Mouse (Mus musculus): ENCODE results near the gene Gse1. TPM values are rescaled to one million over a fixed set of nuclear protein-coding genes. Genes with fewer than 3 reads are reported as not detected.

Gene Gse1
- polyA plus RNA-seq, 1 experiment from 2014 or later = 10.6 TPM

- H3K4me2 ChIP-seq (replicated peaks) = no peak overlapping the region
- no peak overlapping the region for H3K4me3 ChIP-seq
- no peaks in the 10 kb centered on the region for H3K27me3 ChIP-seq
- no peak overlapping the region for H3K9ac ChIP-seq
- no peak for ATAC-seq (ENCODE audit: insufficient number of reproducible peaks, insufficient read depth, low FRiP score, low TSS enrichment)
- peaks cover 71% of the 10 kb centered on the region for H3K4me1 ChIP-seq
- WGBS = 89% methylated on average over 1 of the region's 1 CpGs
- H3K9me3 ChIP-seq = no peaks in the 10 kb centered on the region
- no peaks in the 10 kb centered on the region for H3K36me3 ChIP-seq
- H3K27ac ChIP-seq = no peak overlapping the region
Measured at GRCm38 (mm10) chr8:120525135-120525534, 296.9 kb downstream of the Gse1 start.

- no peaks in the 10 kb centered on the region for H3K9me3 ChIP-seq
- peaks cover 64% of the 10 kb centered on the region for H3K4me1 ChIP-seq
- no peaks in the 10 kb centered on the region for H3K36me3 ChIP-seq
- H3K9ac ChIP-seq = no peak overlapping the region
- WGBS = 56% methylated on average over 6 of the region's 6 CpGs
- no peak for ATAC-seq (ENCODE audit: insufficient number of reproducible peaks, insufficient read depth, low FRiP score, low TSS enrichment)
- H3K27ac ChIP-seq = no peak overlapping the region
- H3K4me3 ChIP-seq = no peak overlapping the region
- no peaks in the 10 kb centered on the region for H3K27me3 ChIP-seq
- no peak overlapping the region for H3K4me2 ChIP-seq (replicated peaks)
Measured at GRCm38 (mm10) chr8:120525832-120526231, 297.6 kb downstream of the Gse1 start.

GRCm38 (mm10) chr8:120526577-120526976 is 298.3 kb downstream of the Gse1 start:
- H3K4me1 ChIP-seq = peaks cover 61% of the 10 kb centered on the region
- H3K4me2 ChIP-seq (replicated peaks) = no peak overlapping the region
- no peak overlapping the region for H3K4me3 ChIP-seq
- no peak overlapping the region for H3K9ac ChIP-seq
- WGBS = 23% methylated on average over 4 of the region's 4 CpGs
- no peak overlapping the region for H3K27ac ChIP-seq
- ATAC-seq (ENCODE audit: insufficient number of reproducible peaks, insufficient read depth, low FRiP score, low TSS enrichment) = no peak
- no peaks in the 10 kb centered on the region for H3K27me3 ChIP-seq
- no peaks in the 10 kb centered on the region for H3K36me3 ChIP-seq
- H3K9me3 ChIP-seq = no peaks in the 10 kb centered on the region

- Histone ChIP-seq H3K4me3 (no peak overlapping the region), H3K27ac (0 out of 2 replicates have a peak overlapping the region, but pooled peaks have one; percentile 23), H3K4me1 (peaks cover 72% of the 10 kb centered on the region), H3K9me3 (no peaks in the 10 kb centered on the region), H3K27me3 (no peaks in the 10 kb centered on the region), H3K9ac (no peak overlapping the region), H3K4me2 (replicated peaks) (no peak overlapping the region), H3K36me3 (no peaks in the 10 kb centered on the region)
- WGBS = 14% methylated on average over 3 of the region's 3 CpGs
- no peak for ATAC-seq (ENCODE audit: insufficient number of reproducible peaks, insufficient read depth, low FRiP score, low TSS enrichment)
Measured at GRCm38 (mm10) chr8:120528332-120528731, 300.1 kb downstream of the Gse1 start.

GRCm38 (mm10) chr8:120529226-120529625 is 301.0 kb downstream of the Gse1 start:
- H3K27ac ChIP-seq = no peak overlapping the region
- WGBS = 65% methylated on average over 7 of the region's 7 CpGs
- peaks cover 7% of the 10 kb centered on the region; the same call in 1 of the 2 replicates for H3K27me3 ChIP-seq
- H3K4me1 ChIP-seq = peaks cover 73% of the 10 kb centered on the region
- no peak overlapping the region for H3K4me2 ChIP-seq (replicated peaks)
- no peak overlapping the region for H3K9ac ChIP-seq
- no peak overlapping the region for H3K4me3 ChIP-seq
- H3K36me3 ChIP-seq = no peaks in the 10 kb centered on the region
- no peaks in the 10 kb centered on the region for H3K9me3 ChIP-seq
- no peak for ATAC-seq (ENCODE audit: insufficient number of reproducible peaks, insufficient read depth, low FRiP score, low TSS enrichment)

- Histone ChIP-seq H3K4me1 (peaks cover 79% of the 10 kb centered on the region), H3K4me3 (no peak overlapping the region), H3K27ac (no peak overlapping the region), H3K9ac (no peak overlapping the region), H3K4me2 (replicated peaks) (no peak overlapping the region), H3K27me3 (peaks cover 12% of the 10 kb centered on the region), H3K9me3 (no peaks in the 10 kb centered on the region), H3K36me3 (no peaks in the 10 kb centered on the region)
- no peak for ATAC-seq (ENCODE audit: insufficient number of reproducible peaks, insufficient read depth, low FRiP score, low TSS enrichment)
- WGBS = 55% methylated on average over 16 of the region's 16 CpGs
Measured at GRCm38 (mm10) chr8:120530954-120531656, 302.8 kb downstream of the Gse1 start.

- peaks cover 78% of the 10 kb centered on the region for H3K4me1 ChIP-seq
- no peak overlapping the region for H3K4me3 ChIP-seq
- 55% methylated on average over 10 of the region's 10 CpGs for WGBS
- H3K27me3 ChIP-seq = peaks cover 12% of the 10 kb centered on the region
- ATAC-seq (ENCODE audit: insufficient number of reproducible peaks, insufficient read depth, low FRiP score, low TSS enrichment) = no peak
- H3K36me3 ChIP-seq = no peaks in the 10 kb centered on the region
- H3K9me3 ChIP-seq = no peaks in the 10 kb centered on the region
- H3K27ac ChIP-seq = peak overlapping the region; percentile 72
- H3K4me2 ChIP-seq (replicated peaks) = peak overlapping the region; percentile 41
- H3K9ac ChIP-seq = no peak overlapping the region
Measured at GRCm38 (mm10) chr8:120531775-120532516, 303.7 kb downstream of the Gse1 start.

GRCm38 (mm10) chr8:120532517-120533215 is 304.4 kb downstream of the Gse1 start:
- no peak for ATAC-seq (ENCODE audit: insufficient number of reproducible peaks, insufficient read depth, low FRiP score, low TSS enrichment)
- H3K4me3 ChIP-seq = peak overlapping the region; percentile 8; the same call in 1 of the 2 replicates
- H3K9me3 ChIP-seq = no peaks in the 10 kb centered on the region
- H3K4me2 ChIP-seq (replicated peaks) = peak overlapping the region; percentile 41
- 1% methylated on average over 27 of the region's 29 CpGs for WGBS
- no peaks in the 10 kb centered on the region for H3K36me3 ChIP-seq
- H3K9ac ChIP-seq = no peak overlapping the region; the same call in 1 of the 2 replicates
- H3K27ac ChIP-seq = peak overlapping the region; percentile 72
- H3K27me3 ChIP-seq = peaks cover 17% of the 10 kb centered on the region
- H3K4me1 ChIP-seq = peaks cover 73% of the 10 kb centered on the region

GRCm38 (mm10) chr8:120533380-120533779 is 305.1 kb downstream of the Gse1 start:
- H3K4me3 ChIP-seq = no peak overlapping the region
- peak overlapping the region; percentile 72; the same call in 1 of the 2 replicates for H3K27ac ChIP-seq
- no peaks in the 10 kb centered on the region for H3K9me3 ChIP-seq
- H3K9ac ChIP-seq = no peak overlapping the region
- no peaks in the 10 kb centered on the region for H3K36me3 ChIP-seq
- no peak for ATAC-seq (ENCODE audit: insufficient number of reproducible peaks, insufficient read depth, low FRiP score, low TSS enrichment)
- peaks cover 73% of the 10 kb centered on the region for H3K4me1 ChIP-seq
- H3K4me2 ChIP-seq (replicated peaks) = peak overlapping the region; percentile 41
- 16% methylated on average over 3 of the region's 3 CpGs for WGBS
- H3K27me3 ChIP-seq = peaks cover 17% of the 10 kb centered on the region

GRCm38 (mm10) chr8:120534080-120534479 is 305.8 kb downstream of the Gse1 start:
- Histone ChIP-seq H3K36me3 (no peaks in the 10 kb centered on the region), H3K27ac (no peak overlapping the region), H3K4me1 (peaks cover 75% of the 10 kb centered on the region), H3K27me3 (peaks cover 17% of the 10 kb centered on the region), H3K9me3 (no peaks in the 10 kb centered on the region), H3K4me2 (replicated peaks) (no peak overlapping the region), H3K9ac (no peak overlapping the region), H3K4me3 (no peak overlapping the region)
- ATAC-seq (ENCODE audit: insufficient number of reproducible peaks, insufficient read depth, low FRiP score, low TSS enrichment) = no peak
- WGBS = 37% methylated on average over 8 of the region's 8 CpGs

- Histone ChIP-seq H3K9me3 (no peaks in the 10 kb centered on the region), H3K9ac (no peak overlapping the region), H3K4me1 (peaks cover 78% of the 10 kb centered on the region), H3K4me2 (replicated peaks) (peak overlapping the region; percentile 90; the same call in 1 of the 2 replicates), H3K36me3 (no peaks in the 10 kb centered on the region), H3K27me3 (peaks cover 17% of the 10 kb centered on the region), H3K27ac (0 out of 2 replicates have a peak overlapping the region, but pooled peaks have one; percentile 3), H3K4me3 (no peak overlapping the region)
- peak; percentile 45; the same call in 1 of the 2 replicates for ATAC-seq (ENCODE audit: insufficient number of reproducible peaks, insufficient read depth, low FRiP score, low TSS enrichment)
- 10% methylated on average over 14 of the region's 14 CpGs for WGBS
Measured at GRCm38 (mm10) chr8:120534504-120535368, 306.5 kb downstream of the Gse1 start.
